Mouse (Mus musculus) A20 (cell line): ENCODE results near the gene Ap3d1.

Source experiments
- DNase-seq: peaks from one replicate; pipeline ENCODE4 v3.0.0-alpha.2; 2011; ENCODE audit warnings: low read depth, low spot score

Ap3d1 gene

GRCm38 (mm10) chr10:80757717-80758116, 15.7 kb upstream of the Ap3d1 start:
- peak; percentile 69 for DNase-seq

- DNase-seq, result peak; percentile 14
Measured at GRCm38 (mm10) chr10:80756967-80757366, 14.9 kb upstream of the Ap3d1 start.

GRCm38 (mm10) chr10:80756509-80756908, 14.4 kb upstream of the Ap3d1 start:
- no peak for DNase-seq

- DNase-seq, result peak; percentile 24
Measured at GRCm38 (mm10) chr10:80756099-80756498, 14.0 kb upstream of the Ap3d1 start.

GRCm38 (mm10) chr10:80755291-80756015, 13.4 kb upstream of the Ap3d1 start:
- no peak for DNase-seq

GRCm38 (mm10) chr10:80754594-80755290, 12.7 kb upstream of the Ap3d1 start, which contains the start of gene Dot1l:
TSS of gene Dot1l (plus strand) at chr10:80755206.
- peak; percentile 99 for DNase-seq

GRCm38 (mm10) chr10:80752079-80752625, 10.1 kb upstream of the Ap3d1 start:
- peak; percentile 93 for DNase-seq

- DNase-seq, result peak; percentile 79
Measured at GRCm38 (mm10) chr10:80751188-80751832, 9.2 kb upstream of the Ap3d1 start.

GRCm38 (mm10) chr10:80748609-80749008, 6.5 kb upstream of the Ap3d1 start:
- peak; percentile 51 for DNase-seq

GRCm38 (mm10) chr10:80747410-80747809, 5.3 kb upstream of the Ap3d1 start:
- DNase-seq, result peak; percentile 76

- DNase-seq, result peak; percentile 85
Measured at GRCm38 (mm10) chr10:80744262-80744661, 2.2 kb upstream of the Ap3d1 start.

GRCm38 (mm10) chr10:80741634-80742179, 357 bp downstream of the Ap3d1 start:
- DNase-seq, result peak; percentile 11

- no peak for DNase-seq
Measured at GRCm38 (mm10) chr10:80741146-80741545, 918 bp downstream of the Ap3d1 start.

- DNase-seq, result peak; percentile 44
Measured at GRCm38 (mm10) chr10:80738657-80739056, 3.4 kb downstream of the Ap3d1 start.

GRCm38 (mm10) chr10:80736731-80737130, 5.3 kb downstream of the Ap3d1 start:
- no peak for DNase-seq

GRCm38 (mm10) chr10:80732611-80733101, 9.4 kb downstream of the Ap3d1 start:
- DNase-seq, result no peak

- no peak for DNase-seq
Measured at GRCm38 (mm10) chr10:80727369-80728127, 14.5 kb downstream of the Ap3d1 start.

- DNase-seq, result no peak
Measured at GRCm38 (mm10) chr10:80717281-80717680, 24.8 kb downstream of the Ap3d1 start.

- no peak for DNase-seq
Measured at GRCm38 (mm10) chr10:80710834-80711233, 31.2 kb downstream of the Ap3d1 start.

GRCm38 (mm10) chr10:80705479-80705878, 36.6 kb downstream of the Ap3d1 start:
- no peak for DNase-seq

GRCm38 (mm10) chr10:80705033-80705432, 37.0 kb downstream of the Ap3d1 start:
- DNase-seq, result no peak
